Mouse (Mus musculus): ENCODE data around the gene Cklf.
A peak's percentile ranks its signal among the peaks of the same experiment; 100 is the strongest.
"Not testable (repeated sequence)": the region's sequence is repeated elsewhere in the genome, so short reads cannot be mapped to it uniquely, and the experiment has no call there.

Gene Cklf

DNA sequence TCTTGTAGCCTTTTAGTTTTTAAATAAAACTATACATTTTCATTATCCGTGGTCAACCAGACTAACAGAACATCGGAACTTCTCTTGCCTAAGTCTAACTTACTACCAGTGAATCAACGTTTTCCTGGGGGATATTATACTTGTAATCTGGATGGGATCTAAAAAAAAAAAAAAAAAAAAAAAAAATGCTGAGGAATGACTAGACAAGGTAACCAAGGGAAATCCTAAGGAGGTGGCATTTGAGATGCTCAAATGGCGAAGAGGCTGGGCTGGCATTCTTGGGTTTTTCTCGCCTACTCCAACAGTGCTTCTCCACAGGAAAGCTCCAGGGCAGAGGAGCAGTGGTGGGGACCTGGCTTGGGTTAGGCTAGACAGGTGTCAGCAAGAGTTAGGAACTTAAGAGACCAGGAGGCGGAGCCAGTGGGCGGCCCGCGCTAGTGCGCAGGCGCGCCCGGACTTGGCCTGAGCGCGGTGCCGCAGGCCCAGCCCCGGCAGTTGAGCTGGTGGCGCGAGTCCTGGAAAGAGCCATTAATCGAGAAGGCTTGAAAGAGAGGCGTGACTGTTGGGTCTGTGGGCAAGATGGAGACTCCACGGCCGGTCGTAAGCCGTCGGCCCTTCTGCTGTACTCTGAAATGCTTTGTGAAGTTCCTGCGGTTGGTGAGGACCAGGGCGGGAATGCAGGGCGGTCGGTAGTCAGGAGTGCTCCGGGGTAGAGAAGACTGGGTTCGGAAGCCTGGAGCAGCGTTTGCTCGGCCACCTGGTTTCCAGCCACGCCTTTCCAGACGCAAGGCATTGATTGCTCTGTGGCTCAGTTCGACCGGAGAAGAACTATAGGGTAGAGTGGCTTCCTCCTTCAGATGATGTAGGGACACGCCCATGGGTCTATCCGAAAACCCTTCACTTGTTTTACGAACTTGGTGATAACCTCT lies at the start of gene Cklf:
Gene Cklf (plus strand): TSS at position 423 of the 929 bp plus-strand sequence.
- peak; percentile 85 to 92 for DNase-seq (ENCODE audit: low spot score in 2 of 2)

- DNase-seq (ENCODE audit: low spot score in 2 of 2) = no peak
Measured at GRCm38 (mm10) chr8:104201622-104202021, 49.0 kb upstream of the Cklf start.

DNA sequence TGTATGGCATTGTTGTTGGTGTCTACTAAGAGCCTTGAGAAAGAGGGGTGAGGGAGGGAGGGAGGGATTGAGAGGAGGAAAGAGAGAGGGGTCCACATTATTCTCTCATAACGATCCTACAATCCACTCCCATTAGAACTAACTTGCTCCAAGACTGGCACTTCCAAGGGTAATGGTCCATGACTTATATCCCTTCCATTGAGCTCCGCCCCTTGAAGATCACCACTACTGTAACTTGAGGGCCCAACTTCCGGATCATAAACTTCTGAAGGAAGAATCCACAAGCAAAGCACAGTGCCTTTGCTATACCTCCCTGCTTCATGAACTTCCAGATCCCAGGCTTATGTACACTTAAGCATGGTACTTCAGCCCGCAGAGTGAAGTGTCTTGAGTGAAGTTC lies 48.3 kb upstream of the Cklf start:
- DNase-seq (ENCODE audit: low spot score in 2 of 2) = no peak

DNA sequence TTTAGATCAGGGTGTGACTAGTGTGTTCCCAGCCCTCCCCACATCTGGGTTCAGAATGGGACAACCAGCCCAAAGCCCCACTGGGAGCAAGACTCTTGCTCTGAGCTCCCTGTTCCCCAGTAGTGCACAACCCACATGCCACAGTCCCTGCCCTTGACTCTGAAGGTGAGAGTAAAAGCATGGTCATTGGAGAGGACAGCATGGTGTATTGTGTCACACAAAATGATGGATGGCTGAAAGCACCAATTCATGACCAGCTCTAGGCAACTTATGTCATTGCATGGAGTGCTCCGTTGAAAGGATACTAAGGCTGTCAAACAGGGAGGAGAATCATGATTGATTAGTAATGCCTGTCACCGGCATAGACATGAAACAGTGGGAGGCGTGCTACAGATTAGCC lies 45.4 kb upstream of the Cklf start:
- DNase-seq (ENCODE audit: low spot score in 2 of 2) = no peak

- DNase-seq (ENCODE audit: low spot score in 2 of 2) = no peak
Measured at GRCm38 (mm10) chr8:104217601-104218000, 33.1 kb upstream of the Cklf start.

- peak; percentile 46 to 79 for DNase-seq (ENCODE audit: low spot score in 2 of 2)
Measured at GRCm38 (mm10) chr8:104219079-104219478, 31.6 kb upstream of the Cklf start.

DNA sequence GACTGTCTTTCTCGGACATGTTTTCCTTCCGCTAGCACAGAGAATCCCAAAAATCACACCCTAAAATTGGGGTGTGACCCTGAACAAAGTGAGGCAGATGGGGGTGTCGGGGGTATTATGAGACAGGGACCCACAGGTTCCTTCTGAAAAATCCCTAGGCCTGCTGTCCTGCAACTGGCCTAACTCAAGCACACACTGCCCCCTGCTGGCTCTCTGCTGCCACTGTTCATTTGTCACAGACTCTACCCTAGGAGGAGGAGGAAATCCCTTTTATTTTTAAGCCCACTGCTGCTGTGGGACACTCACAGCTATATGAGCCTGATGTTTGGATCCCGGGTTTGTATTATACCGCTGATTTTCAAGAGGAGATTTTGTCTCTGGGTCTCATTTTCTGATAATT lies 30.9 kb upstream of the Cklf start:
- DNase-seq (ENCODE audit: low spot score in 2 of 2) = peak; percentile 51 to 82

DNA sequence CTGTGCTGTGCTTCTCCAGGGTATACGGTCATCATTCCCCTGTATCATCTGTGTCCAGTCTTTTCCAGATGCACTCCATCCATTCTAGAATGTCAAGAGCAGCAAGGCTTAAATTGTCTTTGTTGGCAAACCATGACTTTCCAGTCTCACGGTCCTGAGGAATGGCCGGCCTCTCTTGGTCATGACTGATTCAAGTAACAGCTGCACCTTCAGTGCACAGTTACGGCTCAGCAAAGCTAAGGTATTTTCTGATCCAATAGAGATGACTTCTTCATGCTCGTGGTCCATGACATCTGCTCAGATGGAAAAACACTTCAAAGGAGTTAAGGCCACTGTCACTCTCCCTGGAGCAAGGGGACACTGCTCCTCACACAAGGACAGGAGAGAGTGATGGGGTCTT lies 23.6 kb upstream of the Cklf start:
- no peak for DNase-seq (ENCODE audit: low spot score in 2 of 2)

DNA sequence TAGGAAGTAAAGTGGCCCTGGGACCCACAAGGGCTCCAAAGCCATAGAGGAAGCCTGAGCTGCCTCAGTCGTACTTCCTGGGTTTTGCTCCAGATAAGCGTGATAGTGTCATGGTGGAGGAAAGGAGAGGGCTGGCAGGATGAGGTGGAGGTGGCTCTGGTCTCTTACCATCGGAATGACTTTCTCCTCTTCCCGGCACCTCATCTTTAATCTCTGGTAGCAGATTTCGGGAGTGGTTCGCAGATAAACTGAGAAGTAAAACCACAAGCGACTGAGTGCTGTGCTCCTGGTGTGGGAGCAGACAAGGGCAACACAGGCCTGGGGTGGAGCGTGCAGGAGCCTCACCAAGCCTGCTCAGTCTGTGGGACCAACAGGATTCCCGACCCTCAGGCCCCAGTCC lies 20.3 kb upstream of the Cklf start:
- no peak for DNase-seq (ENCODE audit: low spot score in 2 of 2)

GRCm38 (mm10) chr8:104232039-104232438 lies 18.6 kb upstream of the Cklf start:
- no peak for DNase-seq (ENCODE audit: low spot score in 2 of 2)

GRCm38 (mm10) chr8:104232919-104233318 lies 17.7 kb upstream of the Cklf start:
- DNase-seq (ENCODE audit: low spot score in 2 of 2) = peak in 1 of 2 experiments; percentile 42

DNA sequence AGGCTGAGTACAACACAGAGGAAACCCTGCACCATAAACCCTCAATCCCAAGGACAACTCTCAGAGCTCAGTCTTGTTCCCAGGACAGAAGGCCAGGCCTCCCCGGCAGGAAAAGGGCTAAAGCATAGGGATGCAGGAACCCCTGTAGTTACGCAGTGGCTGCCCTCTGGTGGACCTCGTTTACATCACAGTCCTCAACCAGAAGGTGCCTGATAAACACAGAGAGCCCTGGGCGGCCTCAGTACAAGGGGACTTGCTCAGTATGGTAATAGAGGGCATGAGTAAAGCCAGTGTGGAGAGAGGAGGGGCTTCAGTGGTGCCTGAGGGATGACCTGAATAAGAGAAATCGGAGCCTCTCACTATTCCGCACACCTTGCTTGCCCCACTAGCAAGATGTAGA lies 16.1 kb upstream of the Cklf start:
- DNase-seq (ENCODE audit: low spot score in 2 of 2) = peak in 1 of 2 experiments; percentile 40

- DNase-seq (ENCODE audit: low spot score in 2 of 2) = peak in 1 of 2 experiments; percentile 28
Measured at GRCm38 (mm10) chr8:104239418-104239861, 11.2 kb upstream of the Cklf start.

DNA sequence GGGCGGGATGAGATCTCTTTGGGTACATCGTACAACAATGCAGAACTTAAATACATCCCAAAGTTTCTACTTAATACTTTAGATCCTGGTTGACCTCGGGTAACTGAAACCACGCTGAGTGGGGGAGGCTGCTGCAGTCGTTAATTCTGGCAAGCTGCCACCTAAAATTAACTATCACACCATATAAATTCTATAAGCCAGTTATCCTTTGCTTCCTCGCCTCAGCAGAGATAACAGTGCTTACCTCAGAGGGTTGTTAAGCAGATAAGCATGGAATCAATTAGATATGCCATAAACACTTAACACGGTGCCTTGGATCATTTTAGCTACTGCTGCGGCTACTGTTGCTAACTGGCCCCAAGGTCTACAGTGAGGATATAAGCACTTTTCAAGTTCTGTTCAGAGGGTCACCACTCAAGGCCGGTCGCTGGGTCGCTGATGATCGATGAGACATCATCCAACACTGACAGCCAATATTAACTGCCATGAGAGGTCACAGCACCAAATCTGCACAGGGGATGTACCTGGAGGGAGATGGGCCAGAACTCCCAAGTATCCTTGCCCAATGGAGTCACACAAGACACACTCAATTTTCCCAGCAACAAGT lies 8.5 kb upstream of the Cklf start:
- DNase-seq (ENCODE audit: low spot score in 2 of 2) = no peak

- DNase-seq (ENCODE audit: low spot score in 2 of 2) = no peak
Measured at GRCm38 (mm10) chr8:104246621-104247020, 4.0 kb upstream of the Cklf start.

DNA sequence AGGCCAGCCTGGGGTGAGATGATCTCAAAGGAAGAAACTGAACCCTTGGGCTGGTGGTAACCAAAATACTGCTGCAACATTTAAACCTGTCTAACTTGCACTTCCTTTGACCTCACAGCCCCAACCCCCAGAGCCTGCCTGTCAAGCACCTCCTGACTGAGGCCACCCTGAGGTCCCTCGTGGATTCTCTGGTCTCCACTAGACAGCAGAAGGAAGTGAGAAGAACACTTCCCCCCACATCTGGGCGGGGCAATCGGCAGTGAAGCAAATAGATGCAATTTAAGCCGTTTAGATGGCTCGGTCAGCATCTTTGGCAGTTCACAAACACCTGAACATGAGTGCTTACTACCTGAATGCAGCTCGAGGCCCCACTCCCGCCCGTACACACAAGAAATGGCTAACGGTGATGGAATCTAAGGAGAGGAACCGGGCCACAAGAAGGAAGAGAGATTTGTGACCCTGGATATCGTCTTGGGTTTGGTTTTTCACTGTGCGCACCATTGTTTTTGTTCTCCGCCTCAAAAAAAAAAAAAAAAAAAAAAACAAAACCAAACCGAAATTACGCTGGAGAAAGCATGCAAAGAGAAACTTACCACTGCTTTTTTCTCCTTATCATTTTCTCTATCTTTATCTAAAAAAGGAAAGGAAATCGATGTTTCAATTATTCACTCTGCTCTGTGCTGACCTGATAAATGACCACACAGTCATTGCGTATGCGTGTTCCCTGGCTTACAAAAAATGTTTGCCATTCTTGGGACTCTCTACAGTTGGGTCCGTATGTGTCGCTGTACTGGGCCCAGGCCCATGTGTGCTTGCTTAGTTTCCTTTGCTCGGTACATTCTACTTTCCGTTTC lies 3.4 kb upstream of the Cklf start:
- peak; percentile 45 to 86 for DNase-seq (ENCODE audit: low spot score in 2 of 2)

- DNase-seq (ENCODE audit: low spot score in 2 of 2) = peak; percentile 46 to 56
Measured at GRCm38 (mm10) chr8:104247908-104248275, 2.8 kb upstream of the Cklf start.

GRCm38 (mm10) chr8:104248276-104248675 lies 2.4 kb upstream of the Cklf start, which contains the start of gene Tk2:
TSS of gene Tk2 (minus strand) at chr8:104248558.
- DNase-seq (ENCODE audit: low spot score in 2 of 2) = peak; percentile 67 to 87

DNA sequence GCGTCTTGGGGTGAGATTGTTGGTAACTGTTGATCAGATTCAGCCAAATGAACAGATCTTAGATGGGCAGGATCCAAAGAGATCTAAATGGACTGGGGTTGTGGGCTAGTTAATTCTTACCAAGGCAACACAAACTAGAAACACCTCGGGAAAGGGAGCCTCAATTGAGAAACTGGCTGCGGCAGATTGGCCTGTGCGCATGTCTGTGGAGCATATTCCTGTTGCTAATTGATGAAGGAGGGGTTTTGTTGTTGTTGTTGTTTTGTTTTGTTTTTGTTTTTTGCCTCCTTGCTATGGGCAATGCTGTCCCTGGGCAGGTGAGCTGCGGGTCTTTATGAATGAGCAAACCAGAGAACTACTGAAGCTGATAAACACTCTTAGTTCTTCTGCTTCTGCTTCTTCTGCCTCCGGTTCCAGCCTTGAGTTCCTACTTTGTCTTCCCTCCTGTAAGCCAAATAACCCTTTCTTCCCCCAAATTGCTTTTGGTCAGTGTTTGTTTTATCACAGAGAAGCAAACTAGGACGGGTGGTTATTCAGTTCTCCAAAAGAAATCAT lies 1.1 kb upstream of the Cklf start:
- DNase-seq (ENCODE audit: low spot score in 2 of 2) = no peak

DNA sequence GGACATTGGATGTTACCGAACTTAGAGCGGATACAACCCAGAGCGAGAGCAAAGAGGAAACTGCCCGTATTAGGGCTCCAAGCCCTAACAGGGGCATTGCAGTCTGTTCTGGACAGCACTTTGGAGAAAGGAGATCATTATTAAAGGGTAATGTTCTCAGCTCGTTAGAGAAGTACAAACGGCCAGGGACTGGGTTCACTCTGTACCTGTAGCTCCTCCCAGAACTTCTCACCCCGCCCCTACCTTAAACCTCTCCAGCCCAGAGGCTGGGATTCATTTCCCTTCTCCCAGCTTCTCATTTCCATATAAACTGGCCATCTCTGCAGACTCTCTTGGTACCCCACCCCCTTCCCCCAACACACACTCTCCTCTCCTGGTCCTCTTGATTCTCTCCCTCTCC lies 800 bp downstream of the Cklf start:
- peak; percentile 2 to 35 for DNase-seq (ENCODE audit: low spot score in 2 of 2)

- peak in 1 of 2 experiments; percentile 78 for DNase-seq (ENCODE audit: low spot score in 2 of 2)
Measured at GRCm38 (mm10) chr8:104253016-104253415, 2.4 kb downstream of the Cklf start.

GRCm38 (mm10) chr8:104261802-104262201 lies 11.1 kb downstream of the Cklf start:
- not testable (repeated sequence) for DNase-seq (ENCODE audit: low spot score in 2 of 2)
